Mouse (Mus musculus): ENCODE measurements at regions not wholly inside any gene's neighbourhood (a gene's known extent, or its start where the extent isn't known, plus 50 kb on each side); places are given as distances from the start of the nearest gene placed in this dataset.

- 77% methylated on average over 16 of the region's 16 CpGs for WGBS
- Histone ChIP-seq H3K4me2 (no peak overlapping the region), H3K36me3 (no peaks in the 10 kb centered on the region), H3K9me3 (no peaks in the 10 kb centered on the region), H3K27me3 (replicated peaks) (peaks cover 13% of the 10 kb centered on the region), H3K4me1 (no peaks in the 10 kb centered on the region), H3K4me3 (no peak overlapping the region), H3K27ac (replicated peaks) (no peak overlapping the region), H3K9ac (no peak overlapping the region)
- no peak for ATAC-seq (ENCODE audit: extremely low read depth, insufficient number of reproducible peaks, low FRiP score, low TSS enrichment)
Observed at GRCm38 (mm10) chr9:47226476-47227271, 228.1 kb downstream of the Gm4791 start.

GRCm38 (mm10) chr9:47227298-47227697 lies 228.8 kb downstream of the Gm4791 start:
- H3K27ac ChIP-seq (replicated peaks), result no peak overlapping the region
- H3K9me3 ChIP-seq, result no peaks in the 10 kb centered on the region
- no peaks in the 10 kb centered on the region for H3K36me3 ChIP-seq
- H3K4me2 ChIP-seq, result no peak overlapping the region
- WGBS, result 75% methylated on average over 8 of the region's 8 CpGs
- peaks cover 13% of the 10 kb centered on the region for H3K27me3 ChIP-seq (replicated peaks)
- no peak overlapping the region for H3K9ac ChIP-seq
- no peak overlapping the region for H3K4me3 ChIP-seq
- H3K4me1 ChIP-seq, result no peaks in the 10 kb centered on the region
- no peak for ATAC-seq (ENCODE audit: extremely low read depth, insufficient number of reproducible peaks, low FRiP score, low TSS enrichment)

- WGBS, result 61% methylated on average over 5 of the region's 5 CpGs
- no peak for ATAC-seq (ENCODE audit: extremely low read depth, insufficient number of reproducible peaks, low FRiP score, low TSS enrichment)
Observed at GRCm38 (mm10) chr9:47228736-47229135, 230.2 kb downstream of the Gm4791 start.

GRCm38 (mm10) chr9:47229296-47229695 lies 230.8 kb downstream of the Gm4791 start:
- no peaks in the 10 kb centered on the region for H3K36me3 ChIP-seq
- no peaks in the 10 kb centered on the region for H3K9me3 ChIP-seq
- WGBS, result 82% methylated on average over 6 of the region's 6 CpGs
- H3K4me3 ChIP-seq, result no peak overlapping the region
- no peak overlapping the region for H3K9ac ChIP-seq
- no peak overlapping the region for H3K27ac ChIP-seq (replicated peaks)
- H3K4me2 ChIP-seq, result no peak overlapping the region
- H3K4me1 ChIP-seq, result no peaks in the 10 kb centered on the region
- ATAC-seq (ENCODE audit: extremely low read depth, insufficient number of reproducible peaks, low FRiP score, low TSS enrichment), result no peak
- peaks cover 18% of the 10 kb centered on the region for H3K27me3 ChIP-seq (replicated peaks)

More at GRCm38 (mm10) chr9:47228736-47229135, 230.2 kb downstream of the Gm4791 start:
- no peaks in the 10 kb centered on the region for H3K36me3 ChIP-seq
- no peaks in the 10 kb centered on the region for H3K4me1 ChIP-seq
- no peak overlapping the region for H3K27ac ChIP-seq (replicated peaks)
- H3K4me3 ChIP-seq, result no peak overlapping the region
- no peak overlapping the region for H3K9ac ChIP-seq
- H3K9me3 ChIP-seq, result no peaks in the 10 kb centered on the region
- H3K27me3 ChIP-seq (replicated peaks), result peaks cover 13% of the 10 kb centered on the region
- no peak overlapping the region for H3K4me2 ChIP-seq

- Histone ChIP-seq H3K27ac (replicated peaks) (no peak overlapping the region), H3K9me3 (no peaks in the 10 kb centered on the region), H3K36me3 (no peaks in the 10 kb centered on the region), H3K27me3 (replicated peaks) (peaks cover 32% of the 10 kb centered on the region), H3K4me3 (no peak overlapping the region), H3K4me2 (no peak overlapping the region), H3K9ac (no peak overlapping the region), H3K4me1 (peaks cover 12% of the 10 kb centered on the region; the same call in 1 of the 2 replicates)
- no peak for ATAC-seq (ENCODE audit: extremely low read depth, insufficient number of reproducible peaks, low FRiP score, low TSS enrichment)
- 88% methylated on average over 8 of the region's 8 CpGs for WGBS
Observed at GRCm38 (mm10) chr9:47240950-47241349, 242.4 kb downstream of the Gm4791 start.

GRCm38 (mm10) chr9:47242051-47242450 lies 243.5 kb downstream of the Gm4791 start:
- no peak overlapping the region for H3K9ac ChIP-seq
- ATAC-seq (ENCODE audit: extremely low read depth, insufficient number of reproducible peaks, low FRiP score, low TSS enrichment), result no peak
- no peak overlapping the region for H3K4me2 ChIP-seq
- peaks cover 27% of the 10 kb centered on the region; the same call in 1 of the 2 replicates for H3K27me3 ChIP-seq (replicated peaks)
- H3K4me3 ChIP-seq, result no peak overlapping the region
- no peak overlapping the region for H3K27ac ChIP-seq (replicated peaks)
- 0 out of 2 replicates have a peak, but pooled peaks cover 5% of the 10 kb centered on the region for H3K9me3 ChIP-seq
- H3K4me1 ChIP-seq, result peaks cover 12% of the 10 kb centered on the region; the same call in 1 of the 2 replicates
- no peaks in the 10 kb centered on the region for H3K36me3 ChIP-seq
- 73% methylated on average over 6 of the region's 6 CpGs for WGBS

- no peak overlapping the region for H3K4me3 ChIP-seq
- H3K27ac ChIP-seq (replicated peaks), result no peak overlapping the region
- H3K4me1 ChIP-seq, result peaks cover 12% of the 10 kb centered on the region; the same call in 1 of the 2 replicates
- no peak for ATAC-seq (ENCODE audit: extremely low read depth, insufficient number of reproducible peaks, low FRiP score, low TSS enrichment)
- no peak overlapping the region for H3K9ac ChIP-seq
- no peaks in the 10 kb centered on the region for H3K36me3 ChIP-seq
- 0 out of 2 replicates have a peak, but pooled peaks cover 5% of the 10 kb centered on the region for H3K9me3 ChIP-seq
- 45% methylated on average over 8 of the region's 8 CpGs for WGBS
- H3K4me2 ChIP-seq, result no peak overlapping the region
- H3K27me3 ChIP-seq (replicated peaks), result peaks cover 27% of the 10 kb centered on the region; the same call in 1 of the 2 replicates
Observed at GRCm38 (mm10) chr9:47242526-47242925, 244.0 kb downstream of the Gm4791 start.

GRCm38 (mm10) chr9:47249029-47249428 lies 250.5 kb downstream of the Gm4791 start:
- Histone ChIP-seq H3K9me3 (peaks cover 10% of the 10 kb centered on the region), H3K4me1 (no peaks in the 10 kb centered on the region), H3K4me3 (no peak overlapping the region), H3K27me3 (replicated peaks) (peaks cover 7% of the 10 kb centered on the region), H3K4me2 (no peak overlapping the region), H3K9ac (no peak overlapping the region), H3K27ac (replicated peaks) (no peak overlapping the region), H3K36me3 (no peaks in the 10 kb centered on the region)
- no peak for ATAC-seq (ENCODE audit: extremely low read depth, insufficient number of reproducible peaks, low FRiP score, low TSS enrichment)
- WGBS, result 80% methylated on average over 3 of the region's 3 CpGs

- no peaks in the 10 kb centered on the region for H3K4me1 ChIP-seq
- H3K27ac ChIP-seq (replicated peaks), result no peak overlapping the region
- no peak overlapping the region for H3K4me3 ChIP-seq
- no peaks in the 10 kb centered on the region for H3K36me3 ChIP-seq
- peaks cover 9% of the 10 kb centered on the region for H3K27me3 ChIP-seq (replicated peaks)
- H3K9me3 ChIP-seq, result peaks cover 10% of the 10 kb centered on the region
- no peak overlapping the region for H3K4me2 ChIP-seq
- WGBS, result 86% methylated on average over 2 of the region's 2 CpGs
- no peak overlapping the region for H3K9ac ChIP-seq
- no peak for ATAC-seq (ENCODE audit: extremely low read depth, insufficient number of reproducible peaks, low FRiP score, low TSS enrichment)
Observed at GRCm38 (mm10) chr9:47251160-47251559, 252.6 kb downstream of the Gm4791 start.

GRCm38 (mm10) chr9:47253836-47254657 lies 255.5 kb downstream of the Gm4791 start:
- 57% methylated on average over 13 of the region's 13 CpGs for WGBS
- Histone ChIP-seq H3K9me3 (peaks cover 5% of the 10 kb centered on the region), H3K4me1 (no peaks in the 10 kb centered on the region), H3K36me3 (no peaks in the 10 kb centered on the region), H3K27ac (replicated peaks) (no peak overlapping the region), H3K27me3 (replicated peaks) (peaks cover 8% of the 10 kb centered on the region), H3K9ac (no peak overlapping the region), H3K4me3 (no peak overlapping the region), H3K4me2 (no peak overlapping the region)
- ATAC-seq (ENCODE audit: extremely low read depth, insufficient number of reproducible peaks, low FRiP score, low TSS enrichment), result no peak

GRCm38 (mm10) chr9:47265946-47266490 lies 264.0 kb upstream of the Cadm1 start:
- peaks cover 13% of the 10 kb centered on the region for H3K4me1 ChIP-seq
- 40% methylated on average over 9 of the region's 9 CpGs for WGBS
- peak overlapping the region; percentile 39; the same call in 1 of the 2 replicates for H3K27ac ChIP-seq (replicated peaks)
- H3K9me3 ChIP-seq, result no peaks in the 10 kb centered on the region
- no peak for ATAC-seq (ENCODE audit: extremely low read depth, insufficient number of reproducible peaks, low FRiP score, low TSS enrichment)
- peaks cover 14% of the 10 kb centered on the region for H3K27me3 ChIP-seq (replicated peaks)
- H3K4me2 ChIP-seq, result no peak overlapping the region
- no peak overlapping the region for H3K4me3 ChIP-seq
- no peak overlapping the region for H3K9ac ChIP-seq
- no peaks in the 10 kb centered on the region for H3K36me3 ChIP-seq

All from heart, embryonic 13.5 days (tissue).